In genomic region chr1:153109346-153109745, GRCm38 (mm10) we compare ENCODE assay signal across 25 mouse cellular contexts.
DNase-seq lines count a peak whose midpoint lies in the region; ATAC-seq and TF ChIP-seq lines count a peak whose summit lies in the region.
"Had no signal": no experiment of that assay in that cellular context is flagged by ENCODE, and none has a peak within 500 bp of the region (broad histone marks: within the 10 kb centered on the region; RNA-seq: fewer than 3 reads in every experiment).

No protein-coding gene starts in this region.

- no peak overlapping the region for H3K4me3 ChIP-seq in ES-Bruce4 (ENCODE audit: low read depth, low read length)
- no peak overlapping the region for H3K4me3 ChIP-seq in embryonic fibroblast, embryonic 13.5 days (ENCODE audit: insufficient read depth, low read length)
- H3K4me3 ChIP-seq in midbrain, embryonic 10.5 days: no peak overlapping the region
- H3K4me3 ChIP-seq: embryonic facial prominence, embryonic 13.5 days; embryonic facial prominence, embryonic 15.5 days; forebrain, embryonic 13.5 days; forebrain, embryonic 15.5 days had no signal

- DNase-seq in R1 (ENCODE audit: low read depth, low spot score): peak; percentile 77
- DNase-seq in midbrain, embryonic 10.5 days (ENCODE audit: low spot score): no peak
- DNase-seq: adrenal gland, adult 8-10 months; adrenal gland, postnatal 14 days; adrenal gland, postnatal 36 days; B cell, adult 2 months; cerebellum, adult 11-12 months; cerebellum, adult 2 months; cerebellum, adult 9-10 months; cerebellum, postnatal 10 days; cerebellum, postnatal 25 days; embryo, embryonic 11 days; forebrain, postnatal 0 days had no signal

- TF ChIP-seq EP300 in ES-Bruce4 (IDR thresholded peaks at IDR 0.05; ENCODE audit: insufficient read depth, low read depth, low read length): 0 out of 2 replicates have a peak, but pooled peaks have one; percentile 36

- TF ChIP-seq POLR2A in ES-Bruce4 (IDR thresholded peaks at IDR 0.05; ENCODE audit: insufficient read depth, low read length): no peak
- TF ChIP-seq POLR2A in embryonic fibroblast, embryonic 13.5 days (IDR thresholded peaks at IDR 0.05; ENCODE audit: low read depth, low read length): no peak

- H3K36me3 ChIP-seq in ES-Bruce4 (ENCODE audit: control insufficient read depth, insufficient read depth, low read length, poor library complexity, severe bottlenecking): no peaks in the 10 kb centered on the region
- 0 out of 2 replicates have a peak, but pooled peaks cover 3% of the 10 kb centered on the region for H3K36me3 ChIP-seq in midbrain, embryonic 10.5 days
- H3K36me3 ChIP-seq: embryonic facial prominence, embryonic 13.5 days; embryonic facial prominence, embryonic 15.5 days; G1E had no signal

- peaks cover 4% of the 10 kb centered on the region for H3K4me1 ChIP-seq in ES-Bruce4 (ENCODE audit: control insufficient read depth, insufficient read depth, low read length)
- peaks cover 3% of the 10 kb centered on the region for H3K4me1 ChIP-seq in embryonic fibroblast, embryonic 13.5 days (ENCODE audit: control insufficient read depth, insufficient read depth, low read length)
- H3K4me1 ChIP-seq in midbrain, embryonic 10.5 days: no peaks in the 10 kb centered on the region
- H3K4me1 ChIP-seq: embryonic facial prominence, embryonic 15.5 days; forebrain, embryonic 15.5 days had no signal

- H3K27ac ChIP-seq in ES-Bruce4 (ENCODE audit: insufficient read depth, low read length): peak overlapping the region; percentile 40
- H3K27ac ChIP-seq in embryonic fibroblast, embryonic 13.5 days (ENCODE audit: insufficient read depth, low read length): no peak overlapping the region
- H3K27ac ChIP-seq in midbrain, embryonic 10.5 days (replicated peaks): no peak overlapping the region
- H3K27ac ChIP-seq: embryonic facial prominence, embryonic 13.5 days; embryonic facial prominence, embryonic 15.5 days; forebrain, embryonic 13.5 days; forebrain, embryonic 15.5 days had no signal

- no peak for ATAC-seq in frontal cortex, adult (ENCODE audit: low TSS enrichment)
- ATAC-seq: activated CD4-positive, CD25-positive, alpha-beta regulatory T cell, adult 4 months; CD4-positive, CD25-positive, alpha-beta regulatory T cell, adult 4 months; forebrain, embryonic 13.5 days; forebrain, embryonic 15.5 days; forebrain, postnatal 0 days; Patski had no signal

- no peaks in the 10 kb centered on the region for H3K27me3 ChIP-seq in ES-Bruce4 (ENCODE audit: control insufficient read depth, insufficient read depth, low read length, poor library complexity, severe bottlenecking)
- H3K27me3 ChIP-seq in midbrain, embryonic 10.5 days (ENCODE audit: low read depth, poor library complexity, severe bottlenecking): no peaks in the 10 kb centered on the region
- H3K27me3 ChIP-seq: CH12.LX; embryonic facial prominence, embryonic 13.5 days; embryonic facial prominence, embryonic 15.5 days; forebrain, embryonic 13.5 days; forebrain, embryonic 15.5 days; Patski had no signal

- no peak for TF ChIP-seq CTCF in ES-Bruce4 (IDR thresholded peaks at IDR 0.05; ENCODE audit: low read depth, low read length)
- TF ChIP-seq CTCF in embryonic fibroblast, embryonic 13.5 days (IDR thresholded peaks at IDR 0.05; ENCODE audit: borderline replicate concordance, insufficient read depth, low read length): peak; percentile 28; the same call in 1 of the 2 replicates

- H3K9ac ChIP-seq in ES-Bruce4 (ENCODE audit: low read depth, poor library complexity, severe bottlenecking): no peak overlapping the region
- H3K9ac ChIP-seq: embryonic facial prominence, embryonic 13.5 days; embryonic facial prominence, embryonic 15.5 days; forebrain, embryonic 13.5 days; forebrain, embryonic 15.5 days; forebrain, postnatal 0 days had no signal

- 76% methylated on average over 5 of the region's 5 CpGs for WGBS in midbrain, embryonic 10.5 days

- H3K9me3 ChIP-seq in ES-Bruce4 (replicated peaks; ENCODE audit: control insufficient read depth, insufficient read depth, low read length, poor library complexity, severe bottlenecking): no peaks in the 10 kb centered on the region
- H3K9me3 ChIP-seq in midbrain, embryonic 10.5 days (replicated peaks): no peaks in the 10 kb centered on the region
- H3K9me3 ChIP-seq: embryonic facial prominence, embryonic 13.5 days; embryonic facial prominence, embryonic 15.5 days; forebrain, embryonic 13.5 days; forebrain, embryonic 15.5 days; G1E had no signal
